Mouse (Mus musculus): ENCODE data around the gene Nxpe3. TPM values are rescaled to one million over a fixed set of nuclear protein-coding genes. Genes with fewer than 3 reads are reported as not detected.

The Nxpe3 gene
- polyA plus RNA-seq (2016; fragmentation: Nextera tagmentation; extraction: Ambion mirVana) = 0.77 TPM in 2 replicates

DNA sequence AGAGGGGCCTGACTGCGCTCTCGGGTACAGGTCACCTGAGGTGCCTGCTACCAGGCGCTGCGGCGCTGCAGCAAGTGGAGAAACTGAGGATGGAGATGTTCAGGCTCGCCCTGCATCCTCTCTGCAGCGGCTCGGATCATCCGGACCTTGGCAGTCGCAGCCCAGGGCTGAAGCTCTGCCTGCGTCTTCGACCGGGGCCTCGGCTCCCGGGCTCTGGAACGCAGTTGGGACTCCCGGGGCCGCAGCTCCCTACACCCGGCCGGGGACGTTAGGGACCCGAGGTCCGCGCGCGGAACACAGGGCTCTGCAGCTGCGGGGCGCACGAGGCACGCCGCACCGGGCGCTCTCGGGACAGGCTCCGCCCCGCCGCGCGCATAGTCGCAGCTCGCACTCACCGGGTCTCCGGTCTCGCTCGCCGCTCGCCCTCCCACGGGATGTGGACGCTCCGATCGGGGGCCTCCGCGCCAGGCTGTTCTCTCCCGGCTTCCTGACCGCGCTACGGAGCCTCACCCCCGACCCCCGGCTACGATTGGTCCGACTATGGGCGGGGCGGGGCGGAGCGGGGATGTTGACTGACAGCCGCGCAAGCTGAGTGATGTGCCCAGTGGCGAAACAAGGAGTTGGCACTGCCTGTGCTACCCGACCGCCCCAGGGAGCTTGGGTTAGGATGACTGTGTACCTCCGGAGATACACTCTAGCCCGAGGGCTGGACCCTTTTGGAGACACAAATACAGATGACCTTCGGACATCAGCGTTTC lies at the start of gene Nxpe3:
Gene Nxpe3 (minus strand): TSS at position 393 of the 758 bp plus-strand sequence.
- H3K4me1 ChIP-seq (replicated peaks) = peaks cover 20% of the 10 kb centered on the region
- H3K27ac ChIP-seq = peak within 1 kb of the TSS; percentile 91
- H3K27me3 ChIP-seq (ENCODE audit: insufficient read depth, poor library complexity, severe bottlenecking) = peaks cover 8% of the 10 kb centered on the region; the same call in 1 of the 2 replicates
- DNase-seq (ENCODE audit: low spot score) = peak; percentile 94
- H3K9me3 ChIP-seq = no peaks in the 10 kb centered on the region
- H3K4me3 ChIP-seq = peak within 1 kb of the TSS; percentile 84
- under 1% methylated on average over 74 of the region's 74 CpGs for WGBS
- peaks cover 5% of the 10 kb centered on the region for H3K36me3 ChIP-seq

DNA sequence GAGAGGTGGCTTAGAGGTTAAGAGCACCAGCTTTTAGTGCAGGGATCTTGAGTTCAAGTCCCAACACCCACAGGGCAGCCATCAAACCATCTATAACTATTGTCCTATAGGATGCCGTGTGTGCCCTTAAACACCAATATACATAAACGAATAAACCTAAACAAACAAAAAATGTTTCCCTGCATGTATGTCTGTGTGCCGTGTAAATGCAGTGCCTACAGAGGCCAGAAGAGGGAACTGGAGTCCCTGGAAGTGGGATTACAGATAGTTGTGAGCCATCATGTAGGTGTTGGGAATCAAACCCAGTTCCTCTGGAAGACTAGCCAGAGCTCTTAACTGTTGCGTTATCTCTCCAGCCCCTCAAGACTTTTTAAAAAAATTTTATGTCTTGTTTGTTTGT lies 45.7 kb upstream of the Nxpe3 start:
- no peaks in the 10 kb centered on the region for H3K36me3 ChIP-seq
- no peak overlapping the region for H3K4me3 ChIP-seq
- 88% methylated on average over 4 of the region's 4 CpGs for WGBS
- no peaks in the 10 kb centered on the region for H3K9me3 ChIP-seq
- H3K27ac ChIP-seq = no peak overlapping the region
- no peaks in the 10 kb centered on the region for H3K4me1 ChIP-seq (replicated peaks)
- H3K27me3 ChIP-seq (ENCODE audit: insufficient read depth, poor library complexity, severe bottlenecking) = no peaks in the 10 kb centered on the region
- DNase-seq (ENCODE audit: low spot score) = no peak

DNA sequence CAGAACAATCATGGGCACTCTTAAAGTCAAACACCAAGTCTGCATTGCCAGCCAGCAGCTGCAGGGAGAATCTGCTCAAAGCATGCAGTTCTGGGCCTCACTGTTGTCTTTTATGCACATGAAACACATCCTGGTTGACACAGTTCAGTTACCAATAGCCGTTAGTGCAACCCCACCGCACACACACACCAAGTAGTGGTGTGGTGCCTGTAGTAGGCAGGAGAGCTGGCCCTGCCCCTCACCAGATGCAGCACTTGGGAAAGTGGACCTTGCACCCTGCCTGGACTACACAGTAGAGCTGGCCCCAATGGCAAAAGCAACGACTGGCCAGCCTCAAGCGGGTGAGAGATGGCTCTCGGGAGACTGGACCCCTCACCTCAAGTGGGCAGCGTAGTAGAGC lies 44.6 kb upstream of the Nxpe3 start:
- no peak for DNase-seq (ENCODE audit: low spot score)
- no peaks in the 10 kb centered on the region for H3K27me3 ChIP-seq (ENCODE audit: insufficient read depth, poor library complexity, severe bottlenecking)
- no peak overlapping the region for H3K4me3 ChIP-seq
- no peaks in the 10 kb centered on the region for H3K4me1 ChIP-seq (replicated peaks)
- 90% methylated on average over 6 of the region's 6 CpGs for WGBS
- H3K9me3 ChIP-seq = no peaks in the 10 kb centered on the region
- no peaks in the 10 kb centered on the region for H3K36me3 ChIP-seq
- no peak overlapping the region for H3K27ac ChIP-seq

DNA sequence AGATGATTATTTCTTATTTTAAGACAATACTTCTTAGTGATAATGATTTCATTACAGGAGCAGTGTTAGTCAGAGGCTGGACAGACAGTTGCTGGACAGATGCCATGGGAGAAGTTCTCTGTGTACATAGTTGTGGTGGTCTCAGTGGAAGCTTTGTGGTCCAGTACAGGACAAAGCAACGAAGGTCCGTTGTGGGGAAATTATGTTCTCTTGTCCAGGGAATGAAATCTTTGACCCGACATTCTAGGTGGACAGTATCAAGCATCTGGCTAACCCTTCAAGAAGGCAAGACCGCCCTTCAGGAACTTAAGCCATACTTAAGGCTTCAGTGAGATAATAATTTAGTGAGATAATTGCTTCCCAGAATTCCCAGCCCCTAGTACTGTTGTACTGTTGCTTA lies 43.7 kb upstream of the Nxpe3 start:
- Histone ChIP-seq H3K4me1 (replicated peaks) (no peaks in the 10 kb centered on the region), H3K36me3 (no peaks in the 10 kb centered on the region), H3K27ac (no peak overlapping the region), H3K9me3 (no peaks in the 10 kb centered on the region), H3K4me3 (no peak overlapping the region), H3K27me3 (ENCODE audit: insufficient read depth, poor library complexity, severe bottlenecking) (no peaks in the 10 kb centered on the region)
- WGBS = 86% methylated on average over 4 of the region's 4 CpGs
- no peak for DNase-seq (ENCODE audit: low spot score)

DNA sequence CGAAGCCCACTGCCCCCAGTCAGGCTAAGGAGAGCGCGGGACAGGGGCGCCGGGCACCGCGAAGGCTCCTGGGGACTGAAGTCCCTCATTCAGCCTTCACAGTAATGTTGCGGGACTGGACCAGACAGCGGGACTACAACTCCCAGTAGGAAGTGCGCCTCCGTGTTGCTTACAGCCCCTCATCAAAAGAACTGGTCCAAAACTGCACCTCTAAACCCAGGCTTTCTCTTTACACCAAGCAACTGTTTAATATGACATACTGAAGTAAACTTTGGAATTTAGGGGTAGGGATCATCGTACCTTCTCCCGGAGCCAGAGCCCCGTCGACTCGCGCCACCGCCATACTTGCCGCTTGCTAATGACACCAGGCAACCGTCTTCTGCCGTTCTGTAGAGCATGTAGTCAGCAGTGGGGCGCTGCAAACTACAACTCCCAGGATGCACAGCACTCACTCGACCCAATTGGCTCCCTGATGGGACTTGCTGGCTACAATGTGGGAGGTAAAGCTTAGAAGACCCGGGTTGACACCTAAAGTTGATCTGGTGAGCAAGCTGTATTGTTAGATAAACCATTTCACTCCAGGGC lies 39.5 kb upstream of the Nxpe3 start, which contains the start of gene Cep97:
Gene Cep97 (minus strand): TSS at position 403 of the 585 bp plus-strand sequence.
- Histone ChIP-seq H3K4me1 (replicated peaks) (no peaks in the 10 kb centered on the region), H3K4me3 (peak within 1 kb of the TSS; percentile 82), H3K27me3 (ENCODE audit: insufficient read depth, poor library complexity, severe bottlenecking) (no peaks in the 10 kb centered on the region), H3K9me3 (no peaks in the 10 kb centered on the region), H3K36me3 (peaks cover 12% of the 10 kb centered on the region), H3K27ac (peak within 1 kb of the TSS; percentile 93)
- peak; percentile 91 for DNase-seq (ENCODE audit: low spot score)
- under 1% methylated on average over 24 of the region's 24 CpGs for WGBS

DNA sequence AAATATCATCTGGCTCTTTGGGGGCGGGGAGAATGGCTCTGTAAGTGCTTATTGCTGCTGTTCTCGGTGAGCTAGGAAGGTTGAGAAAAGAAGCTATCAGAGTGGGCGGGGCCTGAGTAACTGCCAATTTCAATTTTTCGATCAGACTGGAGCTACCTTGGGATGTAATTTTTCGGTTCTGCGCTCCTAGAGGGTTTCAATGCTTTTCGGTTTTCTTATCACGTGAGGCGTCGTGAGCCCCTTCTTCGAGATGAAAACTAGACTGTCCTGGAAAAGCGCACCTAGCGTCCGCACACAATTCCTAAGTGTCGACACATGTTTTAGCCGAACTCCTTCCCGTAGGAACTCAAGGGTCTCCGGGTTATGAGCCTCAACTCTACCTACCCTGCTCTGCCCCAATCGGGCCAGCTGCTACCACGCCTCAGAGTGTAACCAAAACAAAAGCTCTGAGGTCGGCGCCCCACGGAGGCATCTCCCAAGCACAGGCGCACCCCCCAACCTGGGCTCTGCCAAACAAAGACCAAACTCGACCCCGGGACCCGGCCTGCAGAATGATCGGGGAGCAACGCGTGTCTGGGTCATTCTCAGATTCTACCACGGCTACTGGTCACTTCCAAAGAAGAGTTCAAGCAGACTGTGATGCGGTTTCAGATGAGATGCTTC lies 38.7 kb upstream of the Nxpe3 start:
- no peaks in the 10 kb centered on the region for H3K27me3 ChIP-seq (ENCODE audit: insufficient read depth, poor library complexity, severe bottlenecking)
- no peaks in the 10 kb centered on the region for H3K9me3 ChIP-seq
- peak overlapping the region; percentile 82 for H3K4me3 ChIP-seq
- H3K27ac ChIP-seq = peak overlapping the region; percentile 93
- H3K36me3 ChIP-seq = peaks cover 19% of the 10 kb centered on the region
- H3K4me1 ChIP-seq (replicated peaks) = no peaks in the 10 kb centered on the region
- 1% methylated on average over 32 of the region's 32 CpGs for WGBS
- DNase-seq (ENCODE audit: low spot score) = no peak

DNA sequence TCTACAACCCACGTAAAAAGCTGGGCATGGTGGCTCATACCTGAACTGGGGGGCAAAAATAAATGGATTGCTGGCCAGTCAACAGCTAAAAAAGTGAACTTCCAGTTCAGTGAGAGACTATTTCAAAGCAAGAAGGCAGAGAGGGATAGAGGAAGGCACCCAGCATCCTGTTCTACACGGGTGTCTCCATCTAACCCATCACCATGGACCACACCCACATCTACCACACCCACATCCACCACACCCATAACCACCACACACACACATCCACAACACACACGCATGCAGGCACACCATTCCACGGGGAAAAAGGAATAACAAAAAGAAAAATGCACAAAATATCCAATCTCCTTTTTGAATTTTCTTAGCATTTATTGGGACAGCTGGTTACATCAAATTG lies 28.9 kb upstream of the Nxpe3 start:
- Histone ChIP-seq H3K4me3 (no peak overlapping the region), H3K9me3 (no peaks in the 10 kb centered on the region), H3K27ac (no peak overlapping the region), H3K4me1 (replicated peaks) (no peaks in the 10 kb centered on the region), H3K36me3 (peaks cover 96% of the 10 kb centered on the region), H3K27me3 (ENCODE audit: insufficient read depth, poor library complexity, severe bottlenecking) (no peaks in the 10 kb centered on the region)
- WGBS = 87% methylated on average over 4 of the region's 4 CpGs
- DNase-seq (ENCODE audit: low spot score) = no peak

DNA sequence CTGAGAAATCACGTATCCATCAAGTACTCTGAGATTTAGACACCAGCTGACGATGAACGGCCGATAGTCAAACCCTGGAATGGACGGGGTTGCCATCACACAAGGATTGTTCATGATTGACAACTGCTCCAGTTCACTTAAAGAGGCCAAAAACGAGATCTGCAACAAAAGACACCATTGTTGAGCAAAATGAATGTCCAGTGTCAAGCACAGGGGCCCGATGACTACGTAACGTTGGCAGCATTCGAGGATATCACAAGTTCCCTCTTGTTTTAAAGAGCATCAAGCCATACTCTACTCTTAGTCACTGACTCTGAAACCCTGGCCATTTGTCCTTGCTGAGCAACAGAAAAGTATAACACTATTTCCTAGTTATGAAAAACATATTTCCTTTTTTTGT lies 27.0 kb upstream of the Nxpe3 start:
- no peak for DNase-seq (ENCODE audit: low spot score)
- H3K27ac ChIP-seq = no peak overlapping the region
- WGBS = 89% methylated on average over 10 of the region's 10 CpGs
- H3K27me3 ChIP-seq (ENCODE audit: insufficient read depth, poor library complexity, severe bottlenecking) = no peaks in the 10 kb centered on the region
- no peaks in the 10 kb centered on the region for H3K9me3 ChIP-seq
- no peaks in the 10 kb centered on the region for H3K4me1 ChIP-seq (replicated peaks)
- H3K36me3 ChIP-seq = peaks cover 96% of the 10 kb centered on the region
- H3K4me3 ChIP-seq = no peak overlapping the region

DNA sequence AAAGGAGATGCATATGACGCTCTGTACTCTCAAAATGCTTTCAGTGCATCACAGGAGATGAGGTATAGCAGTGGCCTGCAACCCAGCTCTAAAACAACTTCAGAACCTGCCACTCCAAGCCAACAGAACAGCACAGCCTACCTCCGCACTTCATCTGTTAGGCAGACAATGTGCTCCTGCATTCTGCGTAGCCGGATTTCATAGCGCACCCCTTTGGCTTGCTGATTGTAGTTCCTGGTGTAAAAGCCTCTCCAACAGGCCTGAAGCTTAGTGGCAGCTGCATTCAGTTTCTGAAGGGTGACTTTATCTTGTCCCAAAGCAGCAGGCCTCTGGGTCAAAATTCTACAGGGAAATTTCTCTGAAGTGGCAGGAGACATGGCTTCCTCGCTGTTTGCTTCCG lies 19.6 kb upstream of the Nxpe3 start:
- Histone ChIP-seq H3K27me3 (ENCODE audit: insufficient read depth, poor library complexity, severe bottlenecking) (no peaks in the 10 kb centered on the region), H3K36me3 (peaks cover 99% of the 10 kb centered on the region), H3K4me1 (replicated peaks) (no peaks in the 10 kb centered on the region), H3K9me3 (no peaks in the 10 kb centered on the region), H3K4me3 (no peak overlapping the region), H3K27ac (no peak overlapping the region)
- WGBS = 96% methylated on average over 7 of the region's 7 CpGs
- no peak for DNase-seq (ENCODE audit: low spot score)

DNA sequence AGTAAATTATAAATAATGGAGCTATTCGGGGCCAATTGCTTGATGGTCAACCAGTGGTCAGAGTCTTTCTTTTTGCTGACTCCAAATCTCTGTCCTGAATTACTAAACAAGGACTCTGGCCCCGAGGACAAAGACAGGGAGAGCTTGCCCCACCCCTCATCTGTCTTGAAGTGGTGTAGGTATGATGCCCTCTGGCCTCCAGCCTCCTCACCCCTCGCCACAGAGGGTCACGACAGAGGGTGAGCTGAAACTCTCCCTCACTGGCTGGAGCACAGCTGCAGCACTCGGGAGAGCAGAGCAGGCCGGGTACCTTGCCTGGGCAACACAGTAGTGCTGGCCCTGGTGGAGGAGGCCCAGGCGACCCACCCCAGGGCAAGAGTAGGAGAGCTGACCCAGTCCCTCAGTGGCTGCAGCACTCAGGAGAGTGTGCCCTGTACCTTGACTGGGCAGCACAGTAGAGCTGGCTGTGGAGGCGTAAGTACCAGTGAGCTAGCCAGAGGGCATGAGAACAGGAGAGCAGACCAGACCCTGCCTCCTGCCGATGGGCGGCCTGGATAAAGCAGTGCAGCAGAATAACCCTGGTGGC lies 15.2 kb upstream of the Nxpe3 start:
- Histone ChIP-seq H3K27me3 (ENCODE audit: insufficient read depth, poor library complexity, severe bottlenecking) (no peaks in the 10 kb centered on the region), H3K9me3 (no peaks in the 10 kb centered on the region), H3K27ac (no peak overlapping the region), H3K4me3 (no peak overlapping the region), H3K36me3 (peaks cover 97% of the 10 kb centered on the region), H3K4me1 (replicated peaks) (no peaks in the 10 kb centered on the region)
- WGBS = 90% methylated on average over 10 of the region's 10 CpGs
- no peak for DNase-seq (ENCODE audit: low spot score)

DNA sequence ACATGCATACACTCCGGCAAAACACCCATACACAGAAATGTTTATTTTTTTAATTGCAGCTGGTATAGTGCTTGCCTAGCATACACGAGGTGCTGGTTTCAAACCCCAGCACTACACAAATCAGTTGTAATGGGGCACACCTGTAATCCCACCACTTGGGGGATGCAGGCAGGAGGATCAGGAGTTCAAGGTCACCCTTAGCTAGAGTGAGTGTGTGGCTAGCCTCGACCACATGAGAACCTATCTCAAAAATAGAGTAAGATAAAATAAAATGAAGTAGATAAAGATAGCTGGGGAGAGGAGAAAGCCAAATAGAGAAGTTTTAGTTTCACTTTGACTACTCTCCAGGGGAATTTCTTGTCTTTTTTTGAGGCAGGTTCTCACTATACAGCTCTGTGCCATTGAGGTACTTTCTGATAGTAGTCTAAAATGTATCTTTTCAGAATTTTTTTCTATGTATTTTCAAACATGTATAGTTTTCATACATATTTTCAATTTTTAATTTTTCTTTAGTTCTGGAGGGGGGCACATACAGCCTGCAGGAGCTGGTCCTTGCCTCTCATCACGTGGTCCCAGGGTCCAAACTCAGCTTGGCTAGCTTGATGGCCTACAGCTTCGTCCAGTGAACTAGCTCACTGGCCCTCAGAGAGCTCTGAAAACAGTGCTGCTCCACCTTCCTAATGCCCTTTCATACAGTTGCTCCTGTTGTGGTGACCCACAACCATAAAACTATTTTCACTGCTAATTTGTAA lies 12.0 kb upstream of the Nxpe3 start:
- no peak for DNase-seq (ENCODE audit: low spot score)
- WGBS = 91% methylated on average over 5 of the region's 5 CpGs
- H3K27me3 ChIP-seq (ENCODE audit: insufficient read depth, poor library complexity, severe bottlenecking) = no peaks in the 10 kb centered on the region
- H3K27ac ChIP-seq = no peak overlapping the region
- H3K4me3 ChIP-seq = no peak overlapping the region
- H3K4me1 ChIP-seq (replicated peaks) = no peaks in the 10 kb centered on the region
- peaks cover 93% of the 10 kb centered on the region for H3K36me3 ChIP-seq
- H3K9me3 ChIP-seq = no peaks in the 10 kb centered on the region

DNA sequence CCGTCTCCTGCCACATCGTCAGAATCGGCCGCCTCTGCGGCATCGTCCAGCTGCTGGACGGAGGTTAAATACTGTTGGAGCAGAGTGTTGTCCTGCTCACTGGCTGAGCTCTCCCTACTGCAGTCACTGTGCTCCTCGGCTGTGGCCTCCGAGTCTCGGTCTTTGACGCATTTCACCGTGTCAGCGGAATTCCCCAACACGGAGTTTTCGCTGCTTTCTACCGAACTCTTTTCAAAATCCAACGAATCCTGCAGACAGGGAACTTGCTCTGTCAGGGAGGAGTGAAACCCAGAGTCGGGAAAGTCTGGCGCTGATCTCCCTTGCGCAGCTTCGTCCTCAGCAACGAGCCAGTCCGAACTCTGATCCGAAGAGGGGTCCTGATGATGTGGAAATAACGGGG lies 10.3 kb upstream of the Nxpe3 start:
- peaks cover 84% of the 10 kb centered on the region for H3K36me3 ChIP-seq
- no peak overlapping the region for H3K4me3 ChIP-seq
- no peaks in the 10 kb centered on the region for H3K4me1 ChIP-seq (replicated peaks)
- no peak overlapping the region for H3K27ac ChIP-seq
- H3K9me3 ChIP-seq = no peaks in the 10 kb centered on the region
- 94% methylated on average over 25 of the region's 25 CpGs for WGBS
- DNase-seq (ENCODE audit: low spot score) = no peak
- H3K27me3 ChIP-seq (ENCODE audit: insufficient read depth, poor library complexity, severe bottlenecking) = no peaks in the 10 kb centered on the region
